Mouse (Mus musculus): ENCODE results near the gene Traf7. TPM values are rescaled to one million over a fixed set of nuclear protein-coding genes. Genes with fewer than 3 reads are reported as not detected.

Gene Traf7
- total and polyA plus RNA-seq, 3 experiments: 121 to 261 TPM; not detected in 1

- Histone ChIP-seq H3K36me3 (ENCODE audit: control insufficient read depth in 1 of 2, insufficient read depth in 2 of 2, low read length in 2 of 2) (peaks cover 0 to 11% of the 10 kb centered on the region in 2 experiments; a peak in 2 of 4 replicates), H3K4me1 (ENCODE audit: control insufficient read depth in 1 of 2, insufficient read depth in 2 of 2, low read length in 2 of 2) (peaks cover 0 to 18% of the 10 kb centered on the region in 2 experiments; a peak in 3 of 4 replicates), H3K79me2 (ENCODE audit: control insufficient read depth, insufficient read depth, low read length, poor library complexity) (peaks cover 11% of the 10 kb centered on the region), H3K27me3 (ENCODE audit: control insufficient read depth in 1 of 2, insufficient read depth in 2 of 2, low read length in 2 of 2) (no peaks in the 10 kb centered on the region), H3K4me3 (ENCODE audit: control insufficient read depth in 1 of 2, insufficient read depth in 1 of 2, low read depth in 2 of 2, low read length in 2 of 2) (0 out of 4 replicates have a peak overlapping the region, but pooled peaks of 1 of the 2 experiments have one; percentile 77), H3K9me3 (replicated peaks; ENCODE audit: insufficient read depth, low read length) (no peaks in the 10 kb centered on the region), H3K27ac (ENCODE audit: control insufficient read depth, low read depth, low read length) (no peak overlapping the region), H3K9ac (ENCODE audit: control insufficient read depth, low read depth, low read length, poor library complexity, severe bottlenecking) (no peak overlapping the region; the same call in none of the 2 replicates)
- DNase-seq (ENCODE audit: low read depth, low spot score): no peak
- peak; percentile 53; the same call in 1 of the 2 replicates for TF ChIP-seq MAFK (IDR thresholded peaks at IDR 0.05; ENCODE audit: borderline replicate concordance, low read depth, low read length)
- TF ChIP-seq MYB (IDR thresholded peaks at IDR 0.05; ENCODE audit: low read depth, low read length): no peak
These were observed 50.4 kb downstream of the Traf7 start for GRCm38 (mm10) chr17:24477053-24477984.

DNA sequence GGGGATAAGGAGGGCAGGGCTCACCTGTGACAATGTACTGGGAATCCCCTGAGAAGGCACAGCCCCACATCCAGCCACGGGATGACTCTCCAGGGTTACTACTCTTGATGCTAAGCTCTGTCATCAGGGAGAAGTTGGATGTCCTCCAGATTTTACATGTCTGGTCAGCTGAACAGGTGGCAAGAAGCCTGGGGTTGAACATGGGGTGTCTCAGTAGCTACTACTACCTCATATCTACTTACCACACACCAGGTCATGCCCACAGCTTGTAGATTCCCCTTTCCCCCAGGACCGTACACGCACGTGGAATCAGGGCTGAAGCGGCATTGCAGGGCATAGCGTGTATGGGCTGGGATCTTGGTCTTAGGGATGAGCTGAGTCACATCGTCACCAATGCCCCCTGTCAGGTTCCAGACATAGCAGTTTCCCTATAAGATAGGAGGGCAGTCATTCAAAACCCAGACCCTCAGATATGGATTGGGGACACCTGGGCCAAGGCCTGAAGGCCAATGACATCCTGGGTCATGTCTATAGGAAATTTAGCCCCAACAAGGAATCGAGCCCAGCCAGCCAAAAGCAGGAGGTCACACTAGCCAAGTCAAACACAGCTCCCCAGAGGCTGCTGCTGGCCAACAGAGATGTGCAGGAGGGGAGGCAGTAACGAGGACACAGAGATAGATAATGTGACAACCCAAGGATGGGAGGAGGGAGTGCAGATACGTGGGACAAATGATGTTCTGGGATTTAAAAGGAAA, 51.5 kb downstream of the Traf7 start:
- Histone ChIP-seq H3K9ac (ENCODE audit: control insufficient read depth, low read depth, low read length, poor library complexity, severe bottlenecking) (no peak overlapping the region), H3K4me3 (ENCODE audit: control insufficient read depth in 1 of 2, insufficient read depth in 1 of 2, low read depth in 2 of 2, low read length in 2 of 2) (no peak overlapping the region), H3K27ac (ENCODE audit: control insufficient read depth, low read depth, low read length) (no peak overlapping the region), H3K4me1 (ENCODE audit: control insufficient read depth in 1 of 2, insufficient read depth in 2 of 2, low read length in 2 of 2) (peaks cover 0 to 25% of the 10 kb centered on the region in 2 experiments), H3K79me2 (ENCODE audit: control insufficient read depth, insufficient read depth, low read length, poor library complexity) (peaks cover 23% of the 10 kb centered on the region), H3K9me3 (replicated peaks; ENCODE audit: insufficient read depth, low read length) (no peaks in the 10 kb centered on the region), H3K36me3 (ENCODE audit: control insufficient read depth in 1 of 2, insufficient read depth in 2 of 2, low read length in 2 of 2) (peaks cover 0 to 16% of the 10 kb centered on the region in 2 experiments; a peak in 2 of 4 replicates), H3K27me3 (ENCODE audit: control insufficient read depth in 1 of 2, insufficient read depth in 2 of 2, low read length in 2 of 2) (no peaks in the 10 kb centered on the region)
- no peak for DNase-seq (ENCODE audit: low read depth, low spot score)
- TF ChIP-seq POLR2AphosphoS5 (IDR thresholded peaks at IDR 0.05; ENCODE audit: borderline replicate concordance, low read depth, low read length) (no peak), MYC (IDR thresholded peaks at IDR 0.05; ENCODE audit: low read depth, low read length) (no peak), E2F4 (IDR thresholded peaks at IDR 0.05; ENCODE audit: borderline replicate concordance, low read depth, low read length) (no peak), ELF1 (IDR thresholded peaks at IDR 0.05; ENCODE audit: low read depth, low read length) (no peak), ZNF384 (IDR thresholded peaks at IDR 0.05; ENCODE audit: low read depth, low read length) (no peak), KAT2A (conservative IDR thresholded peaks at IDR 0.05; ENCODE audit: low read depth, low read length) (no peak), EP300 (IDR thresholded peaks at IDR 0.05; ENCODE audit: low read depth in 1 of 2, low read length in 2 of 2) (no peak), HCFC1 (IDR thresholded peaks at IDR 0.05; ENCODE audit: low read depth, low read length) (no peak), MAFK (IDR thresholded peaks at IDR 0.05; ENCODE audit: borderline replicate concordance, low read depth, low read length) (no peak), SMC3 (IDR thresholded peaks at IDR 0.05; ENCODE audit: low read depth, low read length) (no peak), ZMIZ1 (IDR thresholded peaks at IDR 0.05; ENCODE audit: low read depth, low read length) (no peak), POLR2A (IDR thresholded peaks at IDR 0.05; ENCODE audit: control insufficient read depth in 1 of 2, insufficient read depth in 1 of 2, low read depth in 1 of 2, low read length in 2 of 2, poor library complexity in 1 of 2) (no peak), CHD2 (IDR thresholded peaks at IDR 0.05; ENCODE audit: low read length) (no peak), SIN3A (IDR thresholded peaks at IDR 0.05; ENCODE audit: low read length) (no peak), BHLHE40 (IDR thresholded peaks at IDR 0.05; ENCODE audit: borderline replicate concordance, low read depth, low read length) (no peak)
